Mouse (Mus musculus) embryonic fibroblast, embryonic 13.5 days (primary cell): ENCODE data around the gene Slc25a31. TPM values are rescaled to one million over a fixed set of nuclear protein-coding genes. Genes with fewer than 3 reads are reported as not detected.

ENCODE experiments used
- H3K27ac ChIP-seq: 2 replicates; pipeline ENCODE4 v1.5.1; 2012; ENCODE audit warnings: low read length, control low read depth, inconsistent platforms; ENCODE audit not compliant: insufficient read depth
- H3K4me1 ChIP-seq: 2 replicates; pipeline ENCODE4 v1.6.1; 2011; ENCODE audit warnings: low read length; ENCODE audit not compliant: control insufficient read depth, insufficient read depth
- H3K4me3 ChIP-seq: 2 replicates; pipeline ENCODE4 v1.5.1; 2011; ENCODE audit warnings: mild to moderate bottlenecking, control low read depth, low read length; ENCODE audit not compliant: insufficient read depth
- CTCF ChIP-seq: IDR thresholded peaks from 2 replicates; pipeline ENCODE4 v1.5.1; 2011; ENCODE audit warnings: mild to moderate bottlenecking, control low read depth, low read length, moderate library complexity, borderline replicate concordance; ENCODE audit not compliant: insufficient read depth
- POLR2A ChIP-seq: IDR thresholded peaks from 2 replicates; pipeline ENCODE4 v1.6.1; 2011; ENCODE audit warnings: low read depth, mild to moderate bottlenecking, control low read depth, low read length, moderate library complexity
- polyA plus RNA-seq: library from polyadenylated mRNA; stranded (reverse); fragments of >200 nt; gene quantifications from 2 replicates; pipeline ENCODE4 v1.2.4, GENCODE M21; 2011; ENCODE audit warnings: low read depth; ENCODE audit not compliant: missing spikeins, insufficient read length

Gene Slc25a31
- polyA plus RNA-seq, 1 experiment, result not detected

GRCm38 (mm10) chr3:40683171-40683570, 25.5 kb upstream of the Slc25a31 start:
- H3K4me1 ChIP-seq, result peaks cover 11% of the 10 kb centered on the region
- H3K4me3 ChIP-seq, result no peak overlapping the region
- H3K27ac ChIP-seq, result no peak overlapping the region
- TF ChIP-seq CTCF (no peak), POLR2A (no peak)

GRCm38 (mm10) chr3:40685855-40686515, 22.7 kb upstream of the Slc25a31 start:
- H3K4me3 ChIP-seq, result no peak overlapping the region
- H3K4me1 ChIP-seq, result peaks cover 11% of the 10 kb centered on the region
- TF ChIP-seq CTCF (no peak), POLR2A (no peak)
- no peak overlapping the region for H3K27ac ChIP-seq

GRCm38 (mm10) chr3:40686836-40687235, 21.8 kb upstream of the Slc25a31 start:
- H3K4me1 ChIP-seq, result peaks cover 11% of the 10 kb centered on the region
- no peak overlapping the region for H3K27ac ChIP-seq
- H3K4me3 ChIP-seq, result no peak overlapping the region
- TF ChIP-seq CTCF (no peak), POLR2A (no peak)

GRCm38 (mm10) chr3:40687588-40687987, 21.1 kb upstream of the Slc25a31 start:
- no peak overlapping the region for H3K4me3 ChIP-seq
- H3K27ac ChIP-seq, result no peak overlapping the region
- H3K4me1 ChIP-seq, result peaks cover 7% of the 10 kb centered on the region
- no peak for TF ChIP-seq POLR2A
- no peak for TF ChIP-seq CTCF

- H3K4me3 ChIP-seq, result no peak overlapping the region
- TF ChIP-seq CTCF, result no peak
- TF ChIP-seq POLR2A, result no peak
- no peak overlapping the region for H3K27ac ChIP-seq
- H3K4me1 ChIP-seq, result 0 out of 2 replicates have a peak, but pooled peaks cover 3% of the 10 kb centered on the region
Observed at GRCm38 (mm10) chr3:40691566-40691965, 17.1 kb upstream of the Slc25a31 start.

- H3K27ac ChIP-seq, result no peak overlapping the region
- no peak overlapping the region for H3K4me3 ChIP-seq
- H3K4me1 ChIP-seq, result 0 out of 2 replicates have a peak, but pooled peaks cover 3% of the 10 kb centered on the region
- TF ChIP-seq POLR2A, result no peak
- TF ChIP-seq CTCF, result no peak
Observed at GRCm38 (mm10) chr3:40693435-40693834, 15.2 kb upstream of the Slc25a31 start.

GRCm38 (mm10) chr3:40693960-40694359, 14.7 kb upstream of the Slc25a31 start:
- Histone ChIP-seq H3K27ac (no peak overlapping the region), H3K4me3 (no peak overlapping the region)
- TF ChIP-seq POLR2A, result no peak
- no peak for TF ChIP-seq CTCF

GRCm38 (mm10) chr3:40694438-40694837, 14.2 kb upstream of the Slc25a31 start:
- Histone ChIP-seq H3K4me1 (0 out of 2 replicates have a peak, but pooled peaks cover 3% of the 10 kb centered on the region), H3K27ac (no peak overlapping the region), H3K4me3 (no peak overlapping the region)
- TF ChIP-seq CTCF (no peak), POLR2A (no peak)

More at GRCm38 (mm10) chr3:40693960-40694359, 14.7 kb upstream of the Slc25a31 start:
- 0 out of 2 replicates have a peak, but pooled peaks cover 3% of the 10 kb centered on the region for H3K4me1 ChIP-seq

- H3K27ac ChIP-seq, result no peak overlapping the region
- 0 out of 2 replicates have a peak, but pooled peaks cover 3% of the 10 kb centered on the region for H3K4me1 ChIP-seq
- TF ChIP-seq CTCF (no peak), POLR2A (no peak)
- H3K4me3 ChIP-seq, result no peak overlapping the region
Observed at GRCm38 (mm10) chr3:40695162-40695561, 13.5 kb upstream of the Slc25a31 start.

GRCm38 (mm10) chr3:40698834-40699233, 9.8 kb upstream of the Slc25a31 start:
- H3K27ac ChIP-seq, result no peak overlapping the region
- 0 out of 2 replicates have a peak, but pooled peaks cover 3% of the 10 kb centered on the region for H3K4me1 ChIP-seq
- no peak overlapping the region for H3K4me3 ChIP-seq
- TF ChIP-seq CTCF (no peak), POLR2A (no peak)

- no peaks in the 10 kb centered on the region for H3K4me1 ChIP-seq
- H3K4me3 ChIP-seq, result no peak overlapping the region
- TF ChIP-seq CTCF (no peak), POLR2A (no peak)
- no peak overlapping the region for H3K27ac ChIP-seq
Observed at GRCm38 (mm10) chr3:40704816-40705430, 3.7 kb upstream of the Slc25a31 start.
